ENCODE assay signal across 30 mouse cellular contexts in the genomic region with DNA sequence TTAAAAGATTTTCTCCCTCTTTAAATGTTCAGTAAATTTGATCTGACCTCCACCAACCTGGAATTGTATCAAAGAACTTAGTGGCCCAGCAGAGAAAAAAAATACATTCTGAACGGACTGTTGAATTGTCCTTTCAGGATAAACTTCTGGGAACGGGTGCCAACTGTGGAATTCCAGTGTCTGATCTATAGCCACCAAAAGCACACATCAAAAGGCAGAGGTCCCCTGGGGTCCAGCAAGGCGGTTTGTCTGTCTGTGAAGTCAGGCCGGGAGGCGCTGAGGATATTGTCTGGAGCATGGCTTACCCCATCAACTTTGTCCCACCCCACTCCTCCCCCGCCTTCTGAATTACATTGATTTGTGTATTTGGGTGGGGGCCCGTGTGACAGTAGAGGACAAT. TPM values are rescaled to one million over a fixed set of nuclear protein-coding genes. Genes with fewer than 3 reads are reported as not detected.
DNase-seq lines count a peak whose midpoint lies in the region; ATAC-seq and TF ChIP-seq lines count a peak whose summit lies in the region.
"Had no signal": no experiment of that assay in that cellular context is flagged by ENCODE, and none has a peak within 500 bp of the region (broad histone marks: within the 10 kb centered on the region; RNA-seq: fewer than 3 reads in every experiment).

No protein-coding gene starts in this region.

- H3K9me3 ChIP-seq in heart, embryonic 10.5 days: no peaks in the 10 kb centered on the region
- H3K9me3 ChIP-seq in kidney, postnatal 0 days (replicated peaks; ENCODE audit: low read length): no peaks in the 10 kb centered on the region
- H3K9me3 ChIP-seq: forebrain, embryonic 10.5 days; hindbrain, embryonic 12.5 days had no signal

- 0 out of 2 replicates have a peak overlapping the region, but pooled peaks have one; percentile 53 for H3K27ac ChIP-seq in heart, embryonic 10.5 days
- no peak overlapping the region for H3K27ac ChIP-seq in kidney, postnatal 0 days
- H3K27ac ChIP-seq: forebrain, embryonic 10.5 days; hindbrain, embryonic 12.5 days had no signal

- no peak for TF ChIP-seq CTCF in kidney, postnatal 0 days (IDR thresholded peaks at IDR 0.05; ENCODE audit: low read depth)

- H3K9ac ChIP-seq in kidney, postnatal 0 days (ENCODE audit: low read depth, low read length): no peak overlapping the region
- H3K9ac ChIP-seq: hindbrain, embryonic 12.5 days had no signal

- H3K4me2 ChIP-seq in kidney, postnatal 0 days (ENCODE audit: low read length): no peak overlapping the region
- H3K4me2 ChIP-seq: hindbrain, embryonic 12.5 days had no signal

- 67% methylated on average over 7 of the region's 7 CpGs for WGBS in heart, embryonic 10.5 days
- WGBS in kidney, postnatal 0 days: 22% methylated on average over 7 of the region's 7 CpGs

- no peak overlapping the region for H3K4me3 ChIP-seq in heart, embryonic 10.5 days
- H3K4me3 ChIP-seq in kidney, postnatal 0 days (replicated peaks; ENCODE audit: low read depth, low read length): no peak overlapping the region
- H3K4me3 ChIP-seq: forebrain, embryonic 10.5 days; hindbrain, embryonic 12.5 days; layer of hippocampus, adult 2 months had no signal

- intact Hi-C loops in left cerebral cortex, postnatal 4 days (cut with DNase I): no loop called here

- DNase-seq in adrenal gland, postnatal 25 days: peak; percentile 22
- no peak for DNase-seq in adrenal gland, adult 18-20 months (ENCODE audit: low spot score in 2 of 2)
- DNase-seq in heart, embryonic 10.5 days (ENCODE audit: low spot score): no peak
- DNase-seq in heart, adult 18-20 months: no peak
- peak; percentile 47 for DNase-seq in kidney, postnatal 0 days (ENCODE audit: low spot score)
- no peak for DNase-seq in kidney, adult 9 months
- no peak for DNase-seq in left cerebral cortex, postnatal 4 days
- DNase-seq: cerebellum, adult 11-12 months; cerebellum, postnatal 14 days; gastrocnemius, postnatal 14 days; heart, postnatal 10 days; lung, postnatal 4 days had no signal

- no peak for ATAC-seq in kidney, postnatal 0 days (replicated peaks; ENCODE audit: low FRiP score, low read depth)
- ATAC-seq: forebrain, embryonic 16.5 days; intestine, postnatal 0 days had no signal

- peaks cover 8% of the 10 kb centered on the region; the same call in 1 of the 2 replicates for H3K36me3 ChIP-seq in heart, embryonic 10.5 days
- H3K36me3 ChIP-seq in kidney, postnatal 0 days (ENCODE audit: insufficient read depth, low read length): no peaks in the 10 kb centered on the region
- H3K36me3 ChIP-seq: forebrain, embryonic 10.5 days; hindbrain, embryonic 12.5 days had no signal

- H3K4me1 ChIP-seq in heart, embryonic 10.5 days: peaks cover 37% of the 10 kb centered on the region
- H3K4me1 ChIP-seq in kidney, postnatal 0 days (replicated peaks; ENCODE audit: insufficient read depth, low read length): peaks cover 12% of the 10 kb centered on the region; the same call in 1 of the 2 replicates

- H3K27me3 ChIP-seq in heart, embryonic 10.5 days (ENCODE audit: insufficient read depth, poor library complexity, severe bottlenecking): no peaks in the 10 kb centered on the region
- no peaks in the 10 kb centered on the region for H3K27me3 ChIP-seq in kidney, postnatal 0 days (ENCODE audit: insufficient read depth, low read length)
- H3K27me3 ChIP-seq: hindbrain, embryonic 12.5 days had no signal

RNA-seq across cellular contexts. Expression of a gene that starts 16.9 kb away (rescaled TPM):
- total RNA-seq in adrenal gland, postnatal 25 days (2021): 24.3 and 27.1 TPM in 2 replicates
- total RNA-seq in adrenal gland, adult 18-20 months (2021): 10 to 100 TPM; 19.7 to 24.4 TPM
- 41.7 and 45.7 TPM in 2 replicates for polyA plus RNA-seq in heart, embryonic 10.5 days (2016; fragmentation: Nextera tagmentation; extraction: Ambion mirVana)
- total RNA-seq in heart, adult 18-20 months (2021): 10 to 100 TPM; 19.9 to 24.4 TPM
- 23.0 TPM in 2 replicates for polyA plus RNA-seq in kidney, postnatal 0 days (2015; fragmentation: Nextera tagmentation; extraction: Ambion mirVana)
- 100 to 1,000 TPM in 1 of 2 experiments, 10 to 100 TPM in 1; 99.7 to 102 TPM for total RNA-seq in left cerebral cortex, postnatal 4 days (2021)

RNA-seq across cellular contexts. Expression of a gene that starts 35.4 kb away (rescaled TPM):
- total RNA-seq in adrenal gland, postnatal 25 days (2021): not detected in 2 replicates
- total RNA-seq in adrenal gland, adult 18-20 months (2021): not detected
- polyA plus RNA-seq in heart, embryonic 10.5 days (2016; fragmentation: Nextera tagmentation; extraction: Ambion mirVana): not detected in 2 replicates
- total RNA-seq in heart, adult 18-20 months (2021): not detected
- polyA plus RNA-seq in kidney, postnatal 0 days (2015; fragmentation: Nextera tagmentation; extraction: Ambion mirVana): not detected in 2 replicates
- not detected for total RNA-seq in left cerebral cortex, postnatal 4 days (2021)
- total RNA-seq: ES-E14; gastrocnemius, postnatal 14 days; heart, adult 8-10 months; heart, postnatal 10 days; layer of hippocampus, adult 2 months; layer of hippocampus, postnatal 25 days; liver, adult 2 months; megakaryocyte-erythroid progenitor cell, adult 5-6 weeks; midbrain, postnatal 0 days had no signal
- polyA plus RNA-seq: forebrain, embryonic 10.5 days; forebrain, embryonic 16.5 days; hindbrain, embryonic 12.5 days; intestine, postnatal 0 days; limb, embryonic 11.5 days; liver, adult 2 months; liver, embryonic 16.5 days; lung, embryonic 16.5 days; midbrain, postnatal 0 days; neural tube, embryonic 14.5 days; spleen, adult 2 months; testis, adult 2 months; urinary bladder, adult 2 months had no signal

RNA-seq across cellular contexts. Expression of a gene that starts 44.9 kb away (rescaled TPM):
- 0.61 TPM in 1 of 2 replicates, not detected in the other for total RNA-seq in adrenal gland, postnatal 25 days (2021)
- 1 to 10 TPM in 1 of 2 experiments, not detected in 1; 2.1 TPM for total RNA-seq in adrenal gland, adult 18-20 months (2021)
- polyA plus RNA-seq in heart, embryonic 10.5 days (2016; fragmentation: Nextera tagmentation; extraction: Ambion mirVana): 0.23 TPM in 1 of 2 replicates, not detected in the other
- total RNA-seq in heart, adult 18-20 months (2021): 1 to 10 TPM; 2.3 to 2.7 TPM
- polyA plus RNA-seq in kidney, postnatal 0 days (2015; fragmentation: Nextera tagmentation; extraction: Ambion mirVana): 0.89 and 1.1 TPM in 2 replicates
- total RNA-seq in left cerebral cortex, postnatal 4 days (2021): under 1 TPM in 1 of 2 experiments, not detected in 1; 0.52 TPM
- total RNA-seq: ES-E14; layer of hippocampus, adult 2 months; megakaryocyte-erythroid progenitor cell, adult 5-6 weeks had no signal
- polyA plus RNA-seq: neural tube, embryonic 14.5 days had no signal

Comparison
In these comparisons a context has a peak if more than half of its experiments do, and no peak if none do; other contexts are left out.
1. DNase-seq: peak in adrenal gland, postnatal 25 days (single experiment) and kidney, postnatal 0 days (single experiment); none in adrenal gland, adult 18-20 months (0 of 2), heart, embryonic 10.5 days (single experiment), heart, adult 18-20 months (0 of 2), kidney, adult 9 months (single experiment) and left cerebral cortex, postnatal 4 days (single experiment).